Mouse (Mus musculus): ENCODE measurements around the gene Tbcb.

DNA sequence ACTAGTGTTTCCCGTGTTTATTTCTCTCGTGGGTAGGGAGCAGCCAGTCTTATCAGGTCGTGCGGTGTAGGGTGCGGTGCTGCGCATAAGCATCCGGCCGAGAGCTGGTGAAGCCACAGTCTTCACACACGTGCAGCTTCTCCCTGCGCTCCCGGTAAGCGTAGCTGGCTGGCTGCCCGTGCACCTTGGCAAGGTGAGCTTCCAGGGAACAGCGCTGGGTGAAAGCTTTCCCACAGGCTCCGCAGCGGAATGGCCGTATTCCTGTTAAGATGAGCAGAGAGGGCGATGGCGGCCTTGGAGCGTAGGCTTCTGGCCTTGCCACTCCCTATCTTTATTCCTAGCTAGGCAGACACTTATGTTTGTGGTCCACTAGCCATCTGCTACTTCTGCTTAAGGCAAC, 1.3 kb upstream of the Tbcb start:
- TF ChIP-seq CTCF (IDR thresholded peaks at IDR 0.05) (no peak), POLR2A (IDR thresholded peaks at IDR 0.05; ENCODE audit: insufficient read depth, low read depth, low read length) (no peak), EP300 (IDR thresholded peaks at IDR 0.05; ENCODE audit: insufficient read depth, low read depth, low read length) (no peak)
